Mouse (Mus musculus) frontal cortex, postnatal 25 days (tissue): Measurements from ENCODE around the gene 2210010C04Rik.
"Not testable (repeated sequence)": the region's sequence is repeated elsewhere in the genome, so short reads cannot be mapped to it uniquely, and the experiment has no call there.

ENCODE experiments used
- DNase-seq, 2 experiments: peaks; one replicate each; pipeline ENCODE4 v3.0.0; 2022; ENCODE audit warnings: low spot score in 2 of 2

2210010C04Rik gene

GRCm38 (mm10) chr6:41019140-41019539, 16.2 kb downstream of the 2210010C04Rik start:
- DNase-seq: no peak

GRCm38 (mm10) chr6:41018629-41019028, 16.7 kb downstream of the 2210010C04Rik start:
- DNase-seq: no peak

- no peak for DNase-seq
Measured at GRCm38 (mm10) chr6:41015065-41015464, 20.2 kb downstream of the 2210010C04Rik start.

GRCm38 (mm10) chr6:40999379-40999778, 35.9 kb downstream of the 2210010C04Rik start, which contains the start of gene Gm2663:
Gm2663 (minus strand) TSS chr6:40999479.
- not testable (repeated sequence) for DNase-seq
